Mouse (Mus musculus) CH12.LX (cell line): ENCODE data around the gene Adam1b. TPM values are rescaled to one million over a fixed set of nuclear protein-coding genes. Genes with fewer than 3 reads are reported as not detected.

ENCODE experiments used
- DNase-seq: peaks from one replicate; pipeline ENCODE4 v3.0.0-alpha.2; 2013; ENCODE audit errors: extremely low read depth
- H3K27ac ChIP-seq: 2 replicates; pipeline ENCODE4 v1.5.1; 2012; ENCODE audit warnings: low read depth, mild to moderate bottlenecking, control low read depth, moderate library complexity; ENCODE audit not compliant: insufficient read depth
- H3K27me3 ChIP-seq: replicated peaks from 2 replicates; pipeline ENCODE3; 2012; ENCODE audit warnings: inconsistent platforms
- H3K36me3 ChIP-seq, 2 experiments: replicated peaks in 1 of 2; 2 replicates each; pipeline versions ENCODE3 to v1.6.1; 2012; ENCODE audit warnings: inconsistent platforms in 1 of 2, low read length in 1 of 2, mild to moderate bottlenecking in 1 of 2, mixed read lengths in 1 of 2, moderate library complexity in 1 of 2; ENCODE audit not compliant: control insufficient read depth in 1 of 2, insufficient read depth in 1 of 2
- H3K4me1 ChIP-seq, 2 experiments: 2 replicates each; pipeline ENCODE4 v1.6.1; 2012; ENCODE audit warnings: inconsistent platforms in 1 of 2, moderate library complexity in 1 of 2; ENCODE audit not compliant: insufficient read depth in 2 of 2, control insufficient read depth in 1 of 2
- H3K4me2 ChIP-seq: 2 replicates; pipeline ENCODE4 v1.6.1; 2012; ENCODE audit warnings: low read depth, mild to moderate bottlenecking, control low read depth; ENCODE audit not compliant: poor library complexity, insufficient read depth, severe bottlenecking
- H3K4me3 ChIP-seq, 3 experiments: fragments of 150-350 bp in 1 of 3; sonication (generic) in 1 of 3; replicated peaks in 1 of 3; 2 replicates each; pipeline versions ENCODE3 to v1.5.1; 2011 to 2012; ENCODE audit warnings: low read depth in 2 of 3, low read length in 2 of 3, mild to moderate bottlenecking in 2 of 3, moderate library complexity in 2 of 3, control low read depth in 1 of 3, improper control_type of control experiment in 1 of 3, inconsistent platforms in 1 of 3, mixed read lengths in 1 of 3; ENCODE audit not compliant: poor library complexity in 1 of 3
- H3K79me2 ChIP-seq: replicated peaks from 2 replicates; pipeline ENCODE4 v1.6.1; 2012; ENCODE audit warnings: mild to moderate bottlenecking, moderate library complexity; ENCODE audit not compliant: control insufficient read depth, poor library complexity, insufficient read depth, severe bottlenecking; ENCODE audit errors: extremely low read depth
- H3K9ac ChIP-seq: 2 replicates; pipeline ENCODE4 v1.6.1; 2012; ENCODE audit warnings: low read depth, mild to moderate bottlenecking, control low read depth, moderate library complexity; ENCODE audit not compliant: insufficient read depth
- H3K9me3 ChIP-seq: replicated peaks from 2 replicates; pipeline ENCODE3; 2012; ENCODE audit warnings: low read length, inconsistent platforms, mixed read lengths
- CHD1 ChIP-seq: IDR thresholded peaks from 2 replicates; pipeline ENCODE4 v1.6.1; 2012; ENCODE audit warnings: low read depth, low read length, improper control_type of control experiment, inconsistent platforms
- E2F4 ChIP-seq: IDR thresholded peaks from 2 replicates; pipeline ENCODE4 v1.6.1; 2011; ENCODE audit warnings: low read depth, low read length, improper control_type of control experiment; ENCODE audit not compliant: insufficient replicate concordance
- IRF4 ChIP-seq: IDR thresholded peaks from 2 replicates; pipeline ENCODE4 v1.6.1; 2014; ENCODE audit warnings: low read depth, mild to moderate bottlenecking, inconsistent platforms, low read length, improper control_type of control experiment
- JUN ChIP-seq: IDR thresholded peaks from 2 replicates; pipeline ENCODE4 v1.6.1; 2011; ENCODE audit warnings: low read depth, mild to moderate bottlenecking, low read length, improper control_type of control experiment, moderate library complexity; ENCODE audit not compliant: insufficient read depth
- KAT2A ChIP-seq: IDR thresholded peaks from 2 replicates; pipeline ENCODE4 v1.6.1; 2012; ENCODE audit warnings: low read length, improper control_type of control experiment, inconsistent platforms; ENCODE audit not compliant: insufficient replicate concordance
- MAZ ChIP-seq: IDR thresholded peaks from 2 replicates; pipeline ENCODE4 v1.6.1; 2012; ENCODE audit warnings: low read depth, mild to moderate bottlenecking, inconsistent platforms, low read length, improper control_type of control experiment, moderate library complexity
- MXI1 ChIP-seq: IDR thresholded peaks from 2 replicates; pipeline ENCODE4 v1.6.1; 2011; ENCODE audit warnings: mild to moderate bottlenecking, low read depth, low read length, improper control_type of control experiment
- NRF1 ChIP-seq: IDR thresholded peaks from 2 replicates; pipeline ENCODE4 v1.6.1; 2014; ENCODE audit warnings: low read depth, mild to moderate bottlenecking, inconsistent platforms, low read length, improper control_type of control experiment, moderate library complexity
- PAX5 ChIP-seq: IDR thresholded peaks from 2 replicates; pipeline ENCODE4 v1.6.1; 2012; ENCODE audit warnings: low read length, inconsistent platforms, mixed read lengths
- POLR2AphosphoS2 ChIP-seq: IDR thresholded peaks from 2 replicates; pipeline ENCODE4 v1.6.1; 2011; ENCODE audit warnings: low read depth, low read length, improper control_type of control experiment
- RAD21 ChIP-seq: IDR thresholded peaks from 2 replicates; pipeline ENCODE4 v1.6.1; 2011; ENCODE audit warnings: low read depth, mild to moderate bottlenecking, low read length, improper control_type of control experiment, moderate library complexity
- RCOR1 ChIP-seq: conservative IDR thresholded peaks from 2 replicates; pipeline ENCODE4 v1.6.1; 2012; ENCODE audit warnings: low read depth, mild to moderate bottlenecking, inconsistent platforms, low read length, improper control_type of control experiment
- SIN3A ChIP-seq: IDR thresholded peaks from 2 replicates; pipeline ENCODE4 v1.6.1; 2012; ENCODE audit warnings: low read length, improper control_type of control experiment, inconsistent platforms
- TBP ChIP-seq: conservative IDR thresholded peaks from 2 replicates; pipeline ENCODE4 v1.6.1; 2011; ENCODE audit warnings: low read depth, low read length, improper control_type of control experiment
- USF1 ChIP-seq: IDR thresholded peaks from 2 replicates; pipeline ENCODE4 v1.6.1; 2014; ENCODE audit warnings: low read depth, mild to moderate bottlenecking, inconsistent platforms, low read length, improper control_type of control experiment
- ZKSCAN1 ChIP-seq: IDR thresholded peaks from 2 replicates; pipeline ENCODE4 v1.6.1; 2012; ENCODE audit warnings: low read depth, inconsistent platforms, low read length, improper control_type of control experiment, borderline replicate concordance
- ZMIZ1 ChIP-seq: IDR thresholded peaks from 2 replicates; pipeline ENCODE4 v1.6.1; 2012; ENCODE audit warnings: low read depth, mild to moderate bottlenecking, inconsistent platforms, low read length, improper control_type of control experiment
- ZNF384 ChIP-seq: IDR thresholded peaks from 2 replicates; pipeline ENCODE4 v1.6.1; 2012; ENCODE audit warnings: low read depth, low read length, improper control_type of control experiment, inconsistent platforms
- dilution Hi-C: fragments of 300-500 bp; cut with MboI; formaldehyde crosslinking; loops from 2 replicates; pipeline ENCODE4 v1.14.3; 2020; ENCODE audit warnings: low sequenced_read_pairs; ENCODE audit not compliant: extremely low pct_unique_long_range_greater_than_20kb, extremely low pct_ligation_motif_present
- in situ Hi-C: fragments of 300-500 bp; cut with MboI; formaldehyde crosslinking; loops from 3 replicates; pipeline ENCODE4 v1.14.3; 2019; ENCODE audit warnings: low sequenced_read_pairs, low pct_ligation_motif_present, low pct_unique_long_range_greater_than_20kb, mixed read lengths
- polyA plus RNA-seq: library from polyadenylated mRNA; unstranded; fragments of >175 nt; gene quantifications from 2 replicates; pipeline ENCODE4 v1.2.1, GENCODE M21; 2012; ENCODE audit warnings: low read depth; ENCODE audit not compliant: insufficient read length
- total RNA-seq, 2 experiments: library from RNA; depleted of rRNA; stranded (reverse); fragments of 300-350 nt in 1 of 2; fragments of >200 nt in 1 of 2; gene quantifications; 2 replicates each; pipeline ENCODE4 v1.2.3; 2012 to 2014

Gene Adam1b
- 0.04 TPM in 1 of 2 replicates, not detected in the other for total RNA-seq (2012; rRNA removed)
- total RNA-seq (2014; rRNA removed), result not detected in 2 replicates
- polyA plus RNA-seq, result 0.08 TPM in 1 of 2 replicates, not detected in the other

- in situ Hi-C loops (no loop called here), dilution Hi-C loops (no loop called here)
- H3K9ac ChIP-seq, result no peak within 1 kb of the TSS
- TF ChIP-seq NRF1 (no peak), ZNF384 (no peak), TBP (no peak), SIN3A (no peak), CHD1 (no peak), KAT2A (no peak), ZMIZ1 (no peak)
- no peaks in the 10 kb centered on the region for H3K36me3 ChIP-seq
- H3K27ac ChIP-seq, result no peak within 1 kb of the TSS
- no peak within 1 kb of the TSS for H3K4me3 ChIP-seq
- no peaks in the 10 kb centered on the region for H3K9me3 ChIP-seq
- H3K4me2 ChIP-seq, result no peak within 1 kb of the TSS
- no peaks in the 10 kb centered on the region for H3K79me2 ChIP-seq
- peak; percentile 24 for DNase-seq
- no peaks in the 10 kb centered on the region for H3K27me3 ChIP-seq
- peaks cover 11% of the 10 kb centered on the region in 2 experiments for H3K4me1 ChIP-seq
These were observed at the start of gene Adam1b for GRCm38 (mm10) chr5:121503231-121503630. Gene Adam1b (minus strand): TSS chr5:121503435.

GRCm38 (mm10) chr5:121549196-121549595 lies 46.0 kb upstream of the Adam1b start:
- H3K79me2 ChIP-seq, result peaks cover 11% of the 10 kb centered on the region
- TF ChIP-seq USF1 (no peak), JUN (no peak), POLR2AphosphoS2 (no peak), RCOR1 (no peak), KAT2A (no peak), ZMIZ1 (no peak), PAX5 (no peak)
- peaks cover under 1% of the 10 kb centered on the region for H3K27me3 ChIP-seq
- no peak overlapping the region for H3K9ac ChIP-seq
- peaks cover 0 to 19% of the 10 kb centered on the region in 2 experiments for H3K36me3 ChIP-seq
- H3K4me1 ChIP-seq, result peaks cover 0 to 13% of the 10 kb centered on the region in 2 experiments; a peak in 2 of 4 replicates
- H3K4me2 ChIP-seq, result no peak overlapping the region
- no peak for DNase-seq
- no peak overlapping the region for H3K4me3 ChIP-seq
- in situ Hi-C loops, result no loop called here
- H3K27ac ChIP-seq, result no peak overlapping the region
- dilution Hi-C loops, result no loop called here
- no peaks in the 10 kb centered on the region for H3K9me3 ChIP-seq

DNA sequence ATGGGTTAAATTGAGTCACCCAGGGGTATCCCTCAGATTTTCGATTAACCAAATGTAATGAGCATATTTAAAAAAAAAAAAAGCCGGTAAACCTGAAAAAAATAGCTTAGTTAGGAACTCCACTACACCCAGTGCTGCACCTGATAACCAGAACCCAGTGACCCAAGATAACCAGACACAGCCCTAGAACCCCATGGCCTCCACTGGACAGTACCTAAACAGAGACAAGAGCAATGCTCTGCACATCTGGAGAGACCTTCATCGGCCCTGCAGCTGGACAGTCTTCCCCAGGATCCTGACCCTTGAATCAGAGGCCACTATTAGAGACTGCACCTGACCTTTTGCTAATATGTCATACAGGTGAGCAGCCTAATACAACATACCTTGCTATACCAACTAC lies 43.8 kb upstream of the Adam1b start:
- peaks cover 30% of the 10 kb centered on the region for H3K79me2 ChIP-seq
- TF ChIP-seq ZKSCAN1 (no peak), E2F4 (no peak), MAZ (no peak), NRF1 (no peak), RCOR1 (no peak), IRF4 (no peak), SIN3A (no peak), KAT2A (no peak), CHD1 (no peak), MXI1 (no peak), RAD21 (no peak)
- H3K9ac ChIP-seq, result no peak overlapping the region
- no peak for DNase-seq
- H3K4me1 ChIP-seq, result peaks cover 0 to 33% of the 10 kb centered on the region in 2 experiments; a peak in 2 of 4 replicates
- H3K27ac ChIP-seq, result no peak overlapping the region
- H3K36me3 ChIP-seq, result peaks cover 0 to 19% of the 10 kb centered on the region in 2 experiments
- in situ Hi-C loops (no loop called here), dilution Hi-C loops (no loop called here)
- H3K27me3 ChIP-seq, result no peaks in the 10 kb centered on the region
- no peak overlapping the region for H3K4me2 ChIP-seq
- H3K9me3 ChIP-seq, result no peaks in the 10 kb centered on the region
- H3K4me3 ChIP-seq, result no peak overlapping the region
